Mouse (Mus musculus) thymus, postnatal 0 days (tissue): ENCODE measurements at regions not wholly inside any gene's neighbourhood (a gene's known extent, or its start where the extent isn't known, plus 50 kb on each side); places are given as distances from the start of the nearest gene placed in this dataset.
A peak's percentile ranks its signal among the peaks of the same experiment; 100 is the strongest.

Experiments
- DNase-seq: peaks from one replicate; pipeline ENCODE4 v3.0.0-alpha.2; 2015; ENCODE audit warnings: low spot score

DNA sequence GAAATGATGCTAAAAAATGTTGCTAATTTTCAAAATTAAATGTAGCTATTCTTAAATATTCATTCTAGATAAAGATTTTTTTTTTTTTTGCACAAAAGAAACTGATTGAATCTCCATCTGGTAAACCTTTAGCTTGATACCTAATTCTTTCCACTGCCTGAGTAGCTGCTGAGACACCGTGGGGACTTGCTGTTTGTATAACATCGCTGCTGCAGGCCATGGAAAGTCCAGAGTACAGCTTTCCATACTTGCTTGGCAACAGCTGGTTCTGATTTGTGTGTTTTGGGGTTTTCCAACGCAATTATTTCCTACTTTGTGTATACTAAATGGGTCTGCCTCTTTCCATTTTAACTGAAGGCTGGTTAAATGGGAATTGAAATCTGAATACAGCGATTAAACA, 689.7 kb downstream of the Hdgfl1 start:
- no peak for DNase-seq

- no peak for DNase-seq
Observed at GRCm38 (mm10) chr13:26079362-26079761, 690.6 kb downstream of the Hdgfl1 start.

DNA sequence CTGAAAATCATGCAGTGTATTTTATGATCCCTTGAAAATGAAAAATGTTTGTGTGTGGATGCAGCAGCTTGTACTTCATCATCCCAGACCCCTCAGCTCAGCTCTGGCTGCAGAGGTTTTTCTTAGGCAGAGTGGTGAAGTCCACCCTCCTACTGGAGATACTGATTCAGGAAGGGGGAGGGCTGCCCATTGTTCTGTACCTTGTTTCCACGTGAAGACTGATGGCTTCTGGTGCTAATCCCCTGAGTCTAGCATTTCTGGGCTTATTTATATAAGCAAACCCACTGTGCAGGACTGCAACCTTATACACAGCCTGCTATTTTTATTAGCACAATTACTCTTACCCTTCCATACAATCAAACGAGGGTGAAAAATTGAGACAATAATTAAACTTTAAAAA, 708.6 kb downstream of the Hdgfl1 start:
- no peak for DNase-seq

- no peak for DNase-seq
Observed at GRCm38 (mm10) chr13:26037699-26038098, 732.3 kb downstream of the Hdgfl1 start.

GRCm38 (mm10) chr13:26026386-26026785, 743.6 kb downstream of the Hdgfl1 start:
- no peak for DNase-seq

- DNase-seq = no peak
Observed at GRCm38 (mm10) chr13:26024696-26025095, 745.3 kb downstream of the Hdgfl1 start.

DNA sequence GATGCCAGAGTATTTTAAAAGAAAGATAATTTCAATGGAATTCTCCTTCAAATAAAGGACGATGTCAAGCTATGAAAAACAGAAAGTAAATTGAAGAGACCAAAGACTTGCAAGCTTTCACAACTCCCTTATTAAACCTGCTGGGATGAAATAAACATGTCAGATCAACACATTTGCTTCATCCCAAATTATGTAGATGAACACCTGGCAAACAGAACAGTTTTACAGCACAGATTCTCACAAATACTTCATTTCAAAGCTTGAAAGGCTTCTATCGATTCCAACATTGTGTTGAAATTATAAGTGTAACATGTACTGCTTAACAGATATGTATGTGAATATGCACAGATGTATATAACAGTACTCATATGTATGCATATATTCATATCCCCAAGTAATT, 749.5 kb downstream of the Hdgfl1 start:
- no peak for DNase-seq

DNA sequence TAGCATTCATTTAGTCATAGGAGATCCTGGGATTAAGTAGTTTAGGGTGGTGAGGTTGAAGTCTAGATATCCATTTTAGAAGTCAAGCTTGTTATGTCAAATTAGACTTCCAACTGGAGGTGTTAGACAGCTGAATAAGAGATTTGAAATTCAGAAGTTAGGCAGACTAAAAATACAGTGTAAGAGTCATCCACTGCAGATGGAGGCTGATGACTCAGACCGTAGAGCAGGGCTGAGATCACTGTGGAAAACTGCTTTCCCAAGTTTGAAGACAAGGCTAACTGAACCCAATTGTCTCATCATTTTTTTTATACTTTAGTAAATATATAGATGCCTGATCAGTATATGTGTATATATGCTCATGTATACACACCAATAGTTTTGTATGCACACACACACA, 738.8 kb upstream of the Nrsn1 start:
- no peak for DNase-seq

GRCm38 (mm10) chr13:26004768-26005560, 734.7 kb upstream of the Nrsn1 start:
- no peak for DNase-seq

- DNase-seq = no peak
Observed at GRCm38 (mm10) chr13:25993526-25993925, 723.2 kb upstream of the Nrsn1 start.

- no peak for DNase-seq
Observed at GRCm38 (mm10) chr13:25989067-25989756, 718.9 kb upstream of the Nrsn1 start.

DNA sequence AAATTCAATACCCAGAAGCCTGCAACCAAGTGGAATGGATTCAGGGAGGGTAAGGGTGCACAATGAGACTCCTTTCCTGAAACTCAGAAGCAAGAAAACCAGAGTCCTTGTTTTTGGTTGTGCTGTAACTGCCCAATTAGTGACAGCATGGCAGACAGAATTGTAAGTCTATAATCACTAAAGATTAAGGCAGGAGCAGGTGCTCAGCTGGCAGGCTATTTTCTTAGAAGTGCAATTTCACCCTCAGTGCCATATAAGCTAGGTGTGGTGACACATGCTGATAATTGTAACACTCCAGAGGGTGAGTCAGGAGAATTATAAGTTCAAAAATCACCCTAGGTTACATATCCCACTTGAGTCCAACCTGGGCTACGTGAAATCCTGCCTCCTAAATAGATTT, 714.2 kb upstream of the Nrsn1 start:
- no peak for DNase-seq

DNA sequence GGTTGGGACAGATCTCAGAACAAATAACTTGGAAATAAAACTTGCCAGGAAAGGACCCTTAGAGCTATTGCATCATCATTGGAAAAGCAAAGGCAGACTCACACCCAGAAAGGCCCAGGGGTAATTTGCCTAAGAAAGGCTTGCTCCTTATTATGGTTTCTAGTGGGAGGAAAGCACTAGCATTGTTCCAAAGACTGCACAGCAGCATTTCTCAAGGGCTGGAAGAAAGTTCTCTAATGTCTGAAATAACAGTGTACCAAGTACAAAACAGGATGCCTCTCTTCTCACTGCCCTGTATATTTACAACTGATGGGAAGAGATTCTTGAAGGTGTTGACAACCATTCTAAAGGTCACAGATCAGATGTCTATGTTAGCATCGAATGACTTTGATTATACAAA, 713.4 kb upstream of the Nrsn1 start:
- no peak for DNase-seq

GRCm38 (mm10) chr13:25978648-25979047, 708.3 kb upstream of the Nrsn1 start:
- no peak for DNase-seq

DNA sequence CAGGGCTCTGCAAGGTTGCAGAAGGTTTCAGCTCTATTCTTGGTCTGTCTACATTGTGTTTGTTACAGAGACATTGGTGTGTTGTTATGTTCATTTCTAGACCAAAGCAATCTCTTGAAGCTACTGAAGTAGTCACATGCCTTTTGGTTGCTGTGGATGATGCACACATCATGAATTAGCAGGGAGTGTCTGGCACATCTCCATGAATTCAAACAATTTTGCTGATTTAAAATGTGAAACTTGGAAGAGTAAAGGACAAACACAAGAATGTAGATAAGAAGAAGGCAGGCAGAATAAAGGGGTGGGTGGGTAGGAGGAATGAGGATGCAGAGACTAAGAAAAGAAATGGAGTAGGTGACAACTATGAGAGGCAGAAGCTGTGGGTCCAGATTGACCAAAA, 688.3 kb upstream of the Nrsn1 start:
- no peak for DNase-seq

GRCm38 (mm10) chr13:25958153-25958466, 687.8 kb upstream of the Nrsn1 start:
- no peak for DNase-seq

- DNase-seq = no peak
Observed at GRCm38 (mm10) chr13:25957451-25958152, 687.3 kb upstream of the Nrsn1 start.

DNA sequence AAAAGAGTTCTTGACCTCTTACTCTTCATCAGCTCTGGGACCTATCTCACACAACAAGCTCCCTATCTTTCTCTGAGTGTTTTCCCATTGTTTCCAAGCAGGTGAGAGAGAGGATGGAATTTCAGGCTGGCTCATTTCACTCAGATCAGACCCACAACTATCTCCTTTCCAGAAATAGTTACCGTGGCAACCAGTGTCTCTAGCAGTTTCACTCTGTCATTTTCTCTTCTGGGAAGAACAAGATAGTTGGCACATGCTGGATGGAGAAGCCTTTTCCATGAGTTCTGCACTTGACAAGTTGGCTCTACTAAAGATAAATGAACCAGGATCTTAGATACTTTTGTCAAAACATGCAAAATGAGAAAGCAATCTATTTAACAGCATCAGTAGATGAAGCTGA, 667.3 kb upstream of the Nrsn1 start:
- DNase-seq = no peak

DNA sequence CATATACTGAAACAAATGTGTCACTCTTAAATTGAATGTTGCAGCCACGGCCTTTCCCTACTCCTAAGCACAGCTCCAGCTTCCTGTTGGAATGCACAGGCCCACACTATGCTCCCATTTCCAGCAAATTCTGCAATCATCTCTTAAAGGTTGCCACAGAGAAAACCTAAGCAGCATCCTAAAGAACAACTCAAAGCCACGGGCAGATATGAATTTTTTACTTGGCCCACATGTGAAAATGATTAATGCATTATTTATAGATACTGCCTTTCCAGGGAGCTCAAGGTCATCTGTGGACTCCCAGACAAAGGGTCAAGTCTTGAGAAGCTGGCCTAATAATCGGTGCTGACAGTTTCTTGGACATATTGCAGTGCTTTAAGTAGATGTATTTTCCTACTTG, 663.5 kb upstream of the Nrsn1 start:
- no peak for DNase-seq

- DNase-seq = no peak
Observed at GRCm38 (mm10) chr13:25933246-25933645, 662.9 kb upstream of the Nrsn1 start.

DNA sequence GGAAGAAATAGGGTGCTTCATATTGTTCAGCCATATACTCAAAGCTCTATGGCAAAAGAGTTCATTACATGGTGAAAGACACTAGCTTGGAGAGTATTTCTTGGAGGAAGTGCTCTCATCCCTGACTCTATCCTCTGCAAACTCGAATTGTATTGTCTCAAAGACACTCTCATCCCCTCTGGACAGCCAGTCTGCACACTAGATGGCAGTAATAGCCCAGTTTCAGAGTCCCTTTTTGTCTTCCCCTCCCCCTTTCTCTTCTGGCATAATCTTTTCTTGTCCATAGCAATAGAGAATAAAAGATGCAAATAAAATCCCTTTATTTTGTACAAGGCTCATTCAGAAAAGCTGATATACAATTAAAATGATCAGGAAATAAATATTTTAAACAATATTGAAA, 662.5 kb upstream of the Nrsn1 start:
- DNase-seq = peak; percentile 3

DNA sequence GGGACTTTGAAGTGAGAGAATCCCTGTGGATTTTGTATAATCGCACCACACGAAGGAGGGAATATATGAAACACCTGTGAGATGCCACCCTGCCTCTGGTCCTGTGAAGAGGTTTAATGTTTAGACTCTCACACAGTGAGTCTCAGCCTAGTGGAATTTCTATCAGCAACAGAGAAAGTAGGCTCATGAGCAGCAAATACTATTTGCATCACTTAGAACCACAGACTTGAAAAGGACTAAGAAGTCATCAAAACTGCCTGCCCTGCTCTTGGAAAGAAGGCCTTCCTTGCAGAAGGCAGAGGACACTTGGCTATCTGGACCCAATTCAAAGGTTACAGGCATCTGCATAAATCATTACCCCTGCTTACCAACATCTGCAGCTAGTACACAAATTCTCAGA, 662.1 kb upstream of the Nrsn1 start:
- DNase-seq = no peak

GRCm38 (mm10) chr13:25925685-25926084, 655.4 kb upstream of the Nrsn1 start:
- no peak for DNase-seq
